Mouse (Mus musculus): Measurements from ENCODE around the gene Fam107b.

Gene Fam107b

DNA sequence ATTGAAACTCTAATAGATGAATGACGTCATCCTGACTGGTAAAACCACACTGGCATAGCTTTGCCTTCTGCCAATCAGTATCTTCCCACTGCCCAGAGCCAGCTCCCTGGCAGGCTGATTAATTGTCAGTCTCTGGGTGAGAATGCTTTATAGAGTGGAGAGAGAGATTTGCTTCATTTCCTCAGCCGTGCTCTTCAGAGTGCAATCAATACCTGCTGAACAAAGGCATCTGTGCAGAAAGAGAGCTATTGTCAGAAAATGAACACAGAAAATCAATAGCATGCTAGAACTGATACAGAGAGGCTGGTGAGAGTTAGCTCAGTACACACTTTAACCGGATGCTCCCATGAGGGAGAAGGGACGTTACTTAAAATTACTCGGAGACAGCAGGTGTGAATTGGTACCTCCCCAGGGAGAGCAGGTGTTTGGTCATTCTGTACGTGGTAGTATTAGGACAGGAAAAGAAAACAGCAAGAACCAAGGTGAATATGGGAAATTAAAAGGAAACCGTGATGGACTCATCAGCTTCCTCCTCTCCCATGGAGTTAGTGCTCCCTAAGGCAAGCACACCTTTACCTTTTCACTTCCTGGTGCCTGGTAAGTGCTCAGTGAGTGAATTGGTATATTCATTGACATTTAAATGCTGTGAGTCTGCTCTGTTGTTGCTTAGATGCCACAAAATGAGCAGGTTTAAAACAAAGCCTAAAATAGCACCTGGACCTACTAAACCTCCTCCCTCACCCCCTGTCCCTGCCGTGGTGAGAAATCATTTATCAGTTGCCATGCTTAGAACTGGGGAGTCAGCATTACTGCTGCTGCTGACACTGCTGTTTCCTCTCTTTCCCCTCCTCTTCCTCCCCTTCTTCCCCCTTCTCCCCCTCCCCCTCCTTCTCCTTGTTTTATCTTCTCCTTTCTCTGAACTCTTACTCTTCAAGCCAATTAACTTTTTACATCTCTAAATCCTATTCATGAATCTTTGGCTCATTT is 38.9 kb downstream of the Fam107b start:
- DNase-seq (ENCODE audit: low spot score in 2 of 2): no peak

DNA sequence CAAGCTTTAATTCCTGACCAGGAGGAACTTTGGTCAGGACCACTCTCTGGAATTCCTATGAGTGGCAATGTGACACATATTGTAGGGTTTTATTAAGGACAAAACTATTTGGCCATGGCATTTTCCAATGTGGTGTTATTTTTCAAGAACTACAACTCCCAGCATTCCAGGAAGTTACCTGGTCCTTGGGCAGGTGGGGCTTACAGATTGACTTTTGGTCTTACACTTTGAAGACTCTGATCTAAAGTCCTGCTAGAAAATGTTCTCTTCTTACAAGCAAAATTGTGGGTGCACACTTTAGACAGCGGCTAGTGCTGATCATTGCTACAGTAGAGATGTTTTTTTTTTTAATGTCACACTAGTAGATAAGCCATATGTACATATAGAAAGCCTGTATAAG is 48.2 kb downstream of the Fam107b start:
- no peak for DNase-seq (ENCODE audit: low spot score in 2 of 2)

DNA sequence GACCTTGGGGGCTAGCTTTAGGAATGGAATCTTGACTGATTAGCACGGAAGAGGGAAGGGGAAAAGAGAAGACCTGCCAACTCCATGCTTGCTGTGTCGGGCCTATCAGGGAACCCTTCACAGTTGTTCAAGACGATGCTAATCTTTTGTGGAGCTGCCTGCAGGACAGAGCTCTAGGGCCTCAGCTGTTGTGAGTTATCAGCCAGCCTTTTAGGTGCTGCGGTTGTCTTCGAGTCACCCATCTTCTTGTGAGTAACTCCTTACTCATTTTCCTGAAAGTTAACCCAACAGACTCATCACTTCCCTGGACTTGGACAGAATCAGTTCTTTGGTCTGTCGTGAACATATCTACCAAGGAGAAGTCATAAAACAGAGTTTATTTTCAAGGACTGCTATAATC is 51.3 kb downstream of the Fam107b start:
- no peak for DNase-seq (ENCODE audit: low spot score in 2 of 2)

GRCm38 (mm10) chr2:3622158-3622557 is 51.9 kb downstream of the Fam107b start:
- no peak for DNase-seq (ENCODE audit: low spot score in 2 of 2)

DNA sequence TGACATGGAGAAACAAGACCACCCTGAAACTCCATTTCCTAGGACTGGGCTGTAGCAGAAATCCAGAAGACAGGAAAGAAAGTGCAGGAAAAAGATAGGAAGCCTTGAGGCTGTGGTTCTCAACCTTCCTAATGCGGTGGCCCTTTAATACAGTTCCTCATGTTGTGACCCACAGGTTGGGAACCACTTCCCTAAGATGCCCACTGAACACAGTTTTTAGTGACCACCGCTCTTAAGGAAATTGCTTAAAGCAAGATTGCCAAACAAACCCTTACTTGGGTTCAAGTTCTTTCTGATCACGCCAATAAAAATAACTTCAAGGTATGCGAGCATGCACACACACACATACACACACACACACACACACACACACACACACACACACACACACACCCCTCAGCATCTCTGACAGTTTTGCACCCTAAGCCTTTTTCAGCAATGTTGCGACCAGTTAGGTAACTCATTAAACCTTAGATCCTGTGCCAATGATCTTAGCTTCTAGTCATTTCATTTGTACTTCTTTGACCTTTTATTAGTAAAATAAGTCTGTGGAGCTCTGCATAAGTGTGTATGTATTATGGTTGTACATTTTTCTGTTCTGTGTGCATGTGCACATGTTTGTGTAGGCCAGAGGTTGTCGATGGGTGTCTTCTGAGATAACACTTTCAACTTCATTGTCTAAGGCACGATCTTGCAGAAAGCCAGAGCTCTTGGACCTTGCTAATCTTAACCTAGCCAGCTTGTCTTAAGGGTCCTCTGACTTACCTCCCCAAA is 53.1 kb downstream of the Fam107b start:
- DNase-seq (ENCODE audit: low spot score in 2 of 2): no peak

DNA sequence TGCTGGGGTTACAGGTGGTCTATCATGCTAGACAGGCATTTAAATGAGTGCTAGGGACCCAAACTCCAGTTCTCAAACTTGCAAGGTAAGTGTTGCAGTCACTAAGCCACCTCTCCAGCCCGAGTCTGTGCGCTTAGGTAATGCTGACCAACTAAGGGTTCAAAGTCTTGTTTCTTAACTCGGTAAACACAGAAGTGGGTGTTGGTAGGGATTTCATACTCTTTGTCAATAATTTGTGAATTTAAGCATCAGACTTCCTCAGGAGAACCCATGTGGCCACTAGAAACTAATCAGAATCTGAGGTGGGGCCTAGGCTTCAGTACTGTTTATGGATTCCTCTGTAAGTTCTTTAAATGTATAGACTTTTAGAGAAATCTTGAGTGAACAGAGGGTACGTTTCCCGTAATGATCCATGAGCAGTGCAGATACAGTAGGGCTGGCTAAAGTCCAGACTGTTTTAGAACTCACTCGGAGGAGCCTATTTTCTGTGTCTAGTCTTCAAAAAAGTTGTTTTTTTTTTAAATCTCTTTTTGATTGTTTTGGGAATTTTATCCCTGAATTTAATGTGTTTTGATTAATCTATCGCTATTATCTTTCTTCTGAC is 53.8 kb downstream of the Fam107b start:
- DNase-seq (ENCODE audit: low spot score in 2 of 2): no peak

DNA sequence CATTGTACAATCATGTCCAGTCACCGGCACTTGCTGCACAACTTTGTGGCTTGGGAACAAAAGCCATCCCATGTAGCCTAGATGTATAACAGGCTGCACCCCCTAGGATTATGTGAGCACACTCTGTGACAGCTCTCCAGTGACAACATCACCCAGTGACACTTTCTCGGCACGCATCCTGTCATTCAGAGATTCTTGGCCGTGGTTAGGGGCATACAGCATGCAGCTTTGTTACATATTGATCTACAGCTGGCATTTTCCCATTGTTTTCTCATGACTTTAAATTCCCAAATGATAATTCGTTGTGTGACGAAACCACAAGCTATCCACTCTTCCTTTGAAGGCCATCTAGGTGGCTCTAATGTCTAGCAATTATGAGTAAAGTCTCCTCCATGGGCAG is 58.8 kb downstream of the Fam107b start:
- no peak for DNase-seq (ENCODE audit: low spot score in 2 of 2)

GRCm38 (mm10) chr2:3629741-3630140 is 59.5 kb downstream of the Fam107b start:
- no peak for DNase-seq (ENCODE audit: low spot score in 2 of 2)

DNA sequence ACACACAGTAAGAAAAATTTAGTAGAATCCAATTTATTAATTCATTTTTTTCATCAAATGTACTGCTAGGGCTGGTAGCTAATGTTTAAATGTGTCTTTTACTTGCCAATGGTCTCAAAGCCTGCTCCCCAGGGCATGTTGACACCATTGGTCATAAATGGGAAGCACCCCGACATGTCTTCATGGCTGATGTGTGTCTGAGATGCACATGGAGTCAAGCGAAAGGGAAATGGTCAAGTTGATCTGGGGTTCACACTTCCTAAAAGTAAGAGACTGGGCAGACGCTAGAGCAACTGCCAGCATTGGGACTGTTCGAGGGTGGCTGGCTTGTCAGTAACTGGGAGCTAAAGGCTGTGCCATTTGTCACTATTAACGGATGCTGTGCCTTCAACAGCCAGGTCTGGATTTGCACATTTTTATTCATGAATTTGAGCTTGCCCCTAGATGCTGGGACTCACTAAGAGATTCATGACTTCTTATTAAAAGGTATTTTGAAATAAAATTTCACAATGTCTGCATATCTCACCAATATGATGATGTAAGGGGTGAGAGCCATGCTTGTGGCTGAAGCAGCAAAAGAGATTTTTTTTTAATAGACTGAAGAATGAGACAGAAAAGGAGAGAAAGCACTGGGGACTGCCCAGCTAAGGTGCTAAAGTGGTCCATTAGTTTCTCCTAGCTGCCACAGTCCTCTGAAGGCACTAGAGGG is 60.6 kb downstream of the Fam107b start:
- no peak for DNase-seq (ENCODE audit: low spot score in 2 of 2)

- DNase-seq (ENCODE audit: low spot score in 2 of 2): no peak
These were observed 62.8 kb downstream of the Fam107b start for GRCm38 (mm10) chr2:3633137-3633536.

GRCm38 (mm10) chr2:3636771-3637170 is 66.5 kb downstream of the Fam107b start:
- no peak for DNase-seq (ENCODE audit: low spot score in 2 of 2)

DNA sequence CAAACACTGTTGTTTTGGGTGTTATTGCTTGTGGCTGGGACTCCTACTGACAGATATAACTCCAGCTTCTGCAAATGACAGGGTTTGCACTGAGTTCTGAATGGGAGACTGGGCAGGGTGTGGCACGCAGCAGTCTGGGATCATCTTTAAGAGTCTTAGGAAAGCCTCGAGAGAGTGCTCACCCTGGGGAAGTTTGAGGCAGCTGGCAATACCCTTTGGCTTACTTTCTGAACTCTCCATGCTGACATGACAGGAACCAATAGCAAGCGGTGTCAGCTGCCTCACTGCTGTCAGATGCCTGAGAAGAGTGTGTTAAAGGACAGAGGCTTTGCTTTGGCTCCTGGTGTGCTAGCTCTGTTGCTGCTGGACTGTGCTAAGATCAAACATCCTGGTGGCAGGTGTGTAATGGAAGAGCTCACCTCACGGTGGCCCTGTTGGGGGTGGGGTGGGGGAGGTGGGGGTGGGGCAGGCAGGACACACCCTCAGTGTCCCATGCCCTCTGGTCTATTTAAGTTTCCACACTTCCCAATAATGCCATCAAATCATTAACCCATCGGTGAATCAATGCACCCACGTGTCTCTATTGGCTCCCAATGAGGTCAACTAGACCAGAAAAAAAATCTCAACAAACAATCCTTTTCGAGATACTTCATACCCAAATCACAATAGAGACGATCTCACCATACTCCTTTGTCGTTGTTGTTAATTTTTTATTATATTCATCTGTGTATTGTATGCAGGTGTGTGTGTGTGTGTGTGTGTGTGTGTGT is 70.9 kb downstream of the Fam107b start:
- no peak for DNase-seq (ENCODE audit: low spot score in 2 of 2)

DNA sequence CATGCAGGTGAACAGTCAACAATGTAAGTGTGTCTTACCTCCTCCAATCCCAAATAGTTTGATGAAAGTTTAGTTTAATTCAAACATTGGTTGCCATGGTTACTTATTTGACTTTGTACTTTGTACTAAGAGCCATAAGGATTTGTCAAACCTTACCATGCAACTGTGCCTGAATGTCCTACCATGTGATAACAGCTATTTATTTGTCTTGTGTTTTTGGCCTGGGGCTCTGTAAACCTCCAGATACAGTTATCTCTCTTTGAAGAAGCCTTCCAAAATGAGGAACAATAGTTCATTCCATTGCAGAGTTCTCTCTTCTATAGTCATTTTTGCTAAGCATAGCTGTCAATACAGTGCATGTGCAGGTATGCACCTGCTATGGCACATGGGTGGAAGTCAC is 72.7 kb downstream of the Fam107b start:
- DNase-seq (ENCODE audit: low spot score in 2 of 2): no peak

DNA sequence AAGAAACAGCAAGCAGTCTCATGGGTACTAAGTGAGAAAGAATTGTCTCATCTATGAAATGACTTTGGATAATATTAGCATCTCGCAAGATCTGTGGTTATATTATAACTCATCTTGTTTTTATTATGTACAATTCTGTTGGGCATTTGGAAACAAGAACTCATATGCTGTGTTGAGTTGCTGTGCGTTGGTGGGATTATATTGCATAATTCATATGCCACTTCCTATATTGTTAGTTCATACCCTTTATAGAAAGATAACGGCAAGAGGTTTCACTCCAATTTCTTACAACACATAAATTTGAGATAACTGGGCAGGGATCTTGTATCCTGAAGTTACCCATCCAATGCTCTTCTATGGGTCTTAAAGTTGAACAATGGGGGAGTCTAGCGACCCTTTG is 75.5 kb downstream of the Fam107b start:
- no peak for DNase-seq (ENCODE audit: low spot score in 2 of 2)

DNA sequence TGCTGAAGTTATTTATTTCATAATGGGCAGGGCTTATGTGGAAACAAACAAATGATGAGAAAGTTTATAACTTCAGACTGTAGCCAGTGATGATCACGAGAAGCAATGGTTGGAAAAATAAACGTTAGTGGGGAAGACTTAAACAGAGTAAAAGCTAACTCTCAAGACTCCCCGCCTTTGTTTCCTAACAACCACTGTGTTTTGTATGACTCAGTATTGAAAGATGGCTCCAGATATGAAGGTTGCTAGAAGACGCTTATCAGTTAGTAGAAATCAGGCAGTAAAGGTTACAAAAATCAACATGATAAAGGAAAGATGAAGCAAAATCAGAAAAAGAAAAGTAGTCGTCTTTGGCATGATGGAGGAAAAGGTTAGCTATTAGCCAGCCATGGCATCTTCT is 78.9 kb downstream of the Fam107b start:
- DNase-seq (ENCODE audit: low spot score in 2 of 2): no peak

DNA sequence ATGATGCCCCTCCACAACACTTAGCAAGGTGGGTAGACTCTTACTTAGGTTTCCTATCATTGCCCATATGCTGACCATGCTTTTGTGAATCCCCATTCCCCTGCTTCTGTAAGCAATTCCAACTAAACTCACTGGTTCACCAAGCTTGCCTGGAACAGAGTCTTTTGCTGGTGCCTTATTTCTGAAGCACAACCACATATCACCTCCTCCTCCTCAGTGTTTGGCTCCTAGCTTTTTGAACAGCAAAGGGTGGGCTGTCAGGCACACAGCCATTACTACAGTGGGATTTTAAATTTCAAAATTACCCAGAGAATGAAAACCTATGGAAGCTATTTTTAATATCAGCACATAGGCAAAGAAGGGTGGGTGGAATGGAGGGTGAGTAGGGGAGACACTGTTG is 84.3 kb downstream of the Fam107b start:
- DNase-seq (ENCODE audit: low spot score in 2 of 2): peak in 1 of 2 experiments; percentile 28

- no peak for DNase-seq (ENCODE audit: low spot score in 2 of 2)
These were observed 85.8 kb downstream of the Fam107b start for GRCm38 (mm10) chr2:3656091-3656490.

- DNase-seq (ENCODE audit: low spot score in 2 of 2): no peak
These were observed 86.5 kb downstream of the Fam107b start for GRCm38 (mm10) chr2:3656834-3657233.

DNA sequence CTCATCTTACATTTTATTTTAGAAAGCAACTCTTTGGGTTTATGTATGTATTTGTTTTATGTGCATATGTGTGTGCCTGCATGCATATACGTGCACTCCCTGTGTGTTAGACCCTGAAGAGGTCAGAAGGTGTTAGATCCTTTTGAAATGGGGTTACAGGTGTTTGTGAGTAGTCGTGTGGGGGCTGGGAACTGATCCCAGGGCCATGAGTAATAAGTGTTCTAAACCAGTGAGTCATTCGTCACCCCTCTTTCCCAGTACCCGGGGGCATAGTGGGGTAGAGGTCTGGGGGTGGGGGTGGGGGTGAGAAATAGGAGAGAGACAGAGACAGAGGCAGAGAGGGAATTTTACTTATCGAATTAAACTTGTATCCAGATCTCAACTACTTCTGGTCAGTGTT is 87.1 kb downstream of the Fam107b start:
- no peak for DNase-seq (ENCODE audit: low spot score in 2 of 2)

- DNase-seq (ENCODE audit: low spot score in 2 of 2): no peak
These were observed 87.8 kb downstream of the Fam107b start for GRCm38 (mm10) chr2:3657811-3658730.
